Mouse (Mus musculus): ENCODE data around the gene Fam189a1.

- TF ChIP-seq USF1 (IDR thresholded peaks at IDR 0.05; ENCODE audit: low read depth) (no peak), CTCF (IDR thresholded peaks at IDR 0.05; ENCODE audit: control insufficient read depth, insufficient read depth, insufficient read length) (no peak), MAX (IDR thresholded peaks at IDR 0.05) (no peak), MYOD1 (IDR thresholded peaks at IDR 0.05; ENCODE audit: control insufficient read depth, insufficient read length, low read depth) (no peak), CEBPB (IDR thresholded peaks at IDR 0.05; ENCODE audit: low read depth) (no peak), MYOG (IDR thresholded peaks at IDR 0.05; ENCODE audit: control insufficient read depth, extremely low read depth, insufficient read length) (no peak), FOSL1 (IDR thresholded peaks at IDR 0.05; ENCODE audit: insufficient read depth, low read length, poor library complexity, severe bottlenecking) (no peak)
Measured at GRCm38 (mm10) chr7:65018036-65018679, 138.2 kb downstream of the Fam189a1 start.
